Mouse (Mus musculus): Measurements from ENCODE around the gene Wdfy4.

DNA sequence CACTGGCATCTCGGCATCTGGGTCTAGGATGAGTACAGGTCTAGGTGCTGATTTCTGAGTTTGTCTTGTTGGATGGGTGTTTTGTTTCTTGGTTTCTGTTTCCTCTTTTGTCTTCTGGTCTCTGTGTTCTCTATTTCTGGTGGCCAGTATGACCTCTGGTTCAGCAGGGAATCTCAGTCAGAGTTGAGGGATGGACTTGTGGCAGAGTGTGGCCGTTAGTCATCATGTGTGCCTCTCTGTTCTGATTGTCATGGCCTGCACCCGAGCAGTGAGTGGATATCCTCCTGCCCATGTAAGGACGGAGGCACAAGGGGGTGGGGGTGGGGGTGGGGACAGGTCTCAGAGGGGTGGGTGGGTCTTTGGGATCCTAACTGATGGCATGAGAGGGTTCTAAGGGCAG lies 16.9 kb upstream of the Wdfy4 start:
- TF ChIP-seq CTCF (IDR thresholded peaks at IDR 0.05; ENCODE audit: insufficient read depth, low read depth, low read length): no peak
- no peak for TF ChIP-seq POLR2A (IDR thresholded peaks at IDR 0.05; ENCODE audit: insufficient read depth, low read depth, low read length)
